Mouse (Mus musculus): ENCODE results near the gene Brwd1. TPM values are rescaled to one million over a fixed set of nuclear protein-coding genes. Genes with fewer than 3 reads are reported as not detected.
"Not testable (repeated sequence)": the region's sequence is repeated elsewhere in the genome, so short reads cannot be mapped to it uniquely, and the experiment has no call there.

The Brwd1 gene
- 100 to 1,000 TPM; 101 to 152 TPM for total RNA-seq (2021)
- long read RNA-seq, transcript Brwd1-203 (5 exons, 2,382 nt): major isoform, 81 of 86 reads
- long read RNA-seq, partial matches to known transcripts: 4 of 86 reads
- long read RNA-seq, other reads (novel, unspliced or antisense): 1 of 86 reads

DNA sequence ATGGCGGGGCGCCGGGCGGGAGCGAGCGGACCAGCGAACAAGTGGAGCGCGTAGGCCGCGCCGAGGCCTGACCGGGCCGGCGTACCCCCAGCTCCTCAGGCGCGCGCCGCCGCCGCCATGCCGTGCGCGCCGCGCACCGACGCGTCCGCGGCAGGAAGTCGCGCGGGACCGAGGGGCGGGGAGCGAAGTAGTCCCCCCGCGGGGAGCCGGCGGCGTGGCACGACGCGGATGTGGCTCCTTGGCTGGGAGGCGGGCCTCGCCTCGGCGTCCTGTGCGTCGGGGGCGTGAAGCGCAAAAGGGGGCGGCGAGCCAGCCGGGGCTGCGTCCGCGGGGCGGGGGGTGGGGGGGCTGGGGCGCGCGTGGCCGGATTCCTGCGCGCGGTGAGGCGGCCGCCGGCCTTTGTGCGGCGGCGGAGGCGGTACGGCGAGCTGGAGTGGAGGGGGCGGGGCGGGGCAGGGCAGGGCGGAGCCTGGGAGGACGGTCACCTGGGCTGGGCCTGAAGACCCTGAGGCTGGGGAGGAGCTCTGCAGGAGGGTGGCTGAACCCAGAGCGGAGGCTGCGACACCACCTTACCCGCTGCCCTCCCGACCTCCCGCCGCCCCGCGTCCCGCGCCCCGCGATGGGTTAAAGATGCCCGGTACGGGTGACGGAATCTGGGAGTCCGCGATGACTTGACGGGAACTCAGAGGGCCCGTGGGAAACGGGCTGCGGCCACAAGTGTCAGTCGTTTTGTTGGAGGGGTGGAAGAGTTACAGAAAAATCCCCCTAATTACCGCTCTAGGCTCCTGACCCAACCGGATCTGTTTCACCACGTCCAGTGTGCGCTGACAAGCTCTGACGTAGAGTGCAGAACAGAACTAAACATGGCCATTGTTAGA, at the start of gene Brwd1:
Gene Brwd1, minus strand, starts transcription at position 226 of the 878 bp plus-strand sequence.
- peak; percentile 85 to 93 for DNase-seq (ENCODE audit: low spot score in 2 of 2)

GRCm38 (mm10) chr16:96128466-96128865, 46.1 kb upstream of the Brwd1 start:
- no peak for DNase-seq (ENCODE audit: low spot score in 2 of 2)

GRCm38 (mm10) chr16:96127657-96128344, 45.5 kb upstream of the Brwd1 start, which contains the start of gene Hmgn1:
TSS of gene Hmgn1 (minus strand) at chr16:96127729.
- peak; percentile 93 to 97 for DNase-seq (ENCODE audit: low spot score in 2 of 2)

GRCm38 (mm10) chr16:96127288-96127656, 44.9 kb upstream of the Brwd1 start:
- no peak for DNase-seq (ENCODE audit: low spot score in 2 of 2)

DNA sequence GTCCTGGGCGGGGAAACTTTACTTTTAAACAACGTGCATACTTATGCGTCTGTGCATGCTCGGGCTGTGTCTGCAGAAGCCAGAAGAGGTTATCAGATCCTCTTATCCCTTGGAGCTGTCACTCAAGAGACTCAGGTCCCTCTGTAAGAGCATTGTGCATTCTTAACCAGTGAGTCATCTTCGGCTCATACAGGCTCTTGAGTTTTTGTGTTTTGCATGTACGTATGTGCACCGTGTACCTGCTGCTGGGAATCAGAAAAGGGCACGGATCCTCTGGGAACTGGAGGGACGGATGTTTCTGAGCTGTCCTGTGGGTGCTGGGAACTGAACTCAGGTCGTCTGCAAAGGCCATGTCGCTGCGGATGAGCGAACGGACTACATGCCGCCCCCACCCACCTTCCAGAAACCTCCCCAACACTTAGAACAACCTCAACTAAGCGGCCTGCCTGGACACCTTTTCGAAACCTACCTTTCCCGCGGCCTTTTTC, 44.4 kb upstream of the Brwd1 start:
- DNase-seq (ENCODE audit: low spot score in 2 of 2): no peak

- DNase-seq (ENCODE audit: low spot score in 2 of 2): no peak
These were observed 37.8 kb upstream of the Brwd1 start for GRCm38 (mm10) chr16:96120022-96120623.

DNA sequence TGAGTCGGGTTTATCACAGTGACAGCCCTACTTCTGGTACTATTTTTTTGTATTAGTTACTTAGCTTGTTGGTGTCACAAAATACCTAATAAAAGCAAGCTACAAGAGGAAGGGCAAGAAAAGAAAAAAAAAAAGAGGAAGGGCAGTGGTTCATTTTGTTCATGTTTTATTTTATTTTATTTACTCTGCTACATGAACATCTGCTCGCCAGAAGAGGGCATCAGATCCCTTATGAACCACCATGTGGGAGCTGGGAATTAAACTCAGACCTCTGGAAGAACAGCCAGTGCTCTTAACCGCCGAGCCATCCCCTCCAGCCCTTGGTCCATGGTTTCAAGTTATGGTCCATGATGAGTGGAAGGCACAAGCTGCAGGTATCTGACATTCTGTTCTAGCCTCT, 32.4 kb upstream of the Brwd1 start:
- DNase-seq (ENCODE audit: low spot score in 2 of 2): no peak

- DNase-seq (ENCODE audit: low spot score in 2 of 2): no peak
These were observed 30.4 kb upstream of the Brwd1 start for GRCm38 (mm10) chr16:96112769-96113168.

DNA sequence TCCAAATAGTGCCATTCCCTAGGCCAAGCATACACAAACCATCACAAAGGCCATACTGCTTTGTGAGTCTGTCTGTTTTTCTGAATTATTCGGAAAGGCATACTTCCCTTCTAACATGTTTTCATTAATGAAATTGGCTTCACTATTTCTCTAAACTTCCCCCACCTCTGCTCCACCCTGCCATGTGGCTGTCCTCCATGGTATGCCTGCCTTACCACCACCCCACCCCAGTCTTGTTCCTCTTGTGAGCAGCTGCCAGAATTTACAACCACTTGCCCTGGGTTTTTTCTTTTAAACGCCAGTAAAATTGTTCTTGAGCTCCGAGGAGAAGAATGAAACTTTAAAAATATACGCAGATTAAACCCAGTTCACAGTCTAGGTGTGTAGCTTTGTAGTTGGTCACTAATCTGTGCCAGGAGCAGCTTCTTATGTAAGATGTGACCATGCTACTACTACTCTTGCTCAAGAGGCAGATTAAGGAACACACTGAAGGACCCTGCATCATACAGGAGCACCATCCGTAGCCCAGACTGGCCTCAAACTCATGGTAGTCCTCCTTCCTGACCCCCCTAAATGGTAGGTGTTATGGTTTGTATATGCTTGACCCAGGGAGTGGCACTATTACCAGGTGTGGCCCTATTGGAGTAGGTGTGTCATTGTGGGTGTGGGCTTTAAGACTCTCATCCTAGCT, 28.5 kb upstream of the Brwd1 start:
- DNase-seq (ENCODE audit: low spot score in 2 of 2): no peak

GRCm38 (mm10) chr16:96109673-96110072, 27.3 kb upstream of the Brwd1 start:
- DNase-seq (ENCODE audit: low spot score in 2 of 2): no peak

- DNase-seq (ENCODE audit: low spot score in 2 of 2): no peak
These were observed 20.7 kb upstream of the Brwd1 start for GRCm38 (mm10) chr16:96103036-96103435.

DNA sequence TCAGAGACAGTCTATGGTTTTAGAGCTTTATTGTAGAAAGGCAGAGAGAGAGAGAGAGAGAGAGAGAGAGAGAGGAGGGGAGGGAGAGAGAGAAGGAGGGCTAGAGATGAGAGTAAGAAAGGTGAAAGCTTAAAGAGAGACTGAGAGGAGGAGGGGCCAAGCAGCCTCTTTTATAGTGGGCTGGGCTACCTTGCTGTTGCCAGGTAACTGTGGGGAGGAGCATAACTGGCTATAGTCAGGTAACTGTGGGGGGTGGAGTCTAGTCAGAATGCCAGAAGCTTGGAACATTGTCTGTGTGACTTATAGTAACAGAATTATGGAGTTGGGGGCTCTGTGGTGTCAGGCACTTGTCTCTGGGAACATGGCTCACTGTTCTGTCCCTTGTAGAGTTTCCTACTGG, 15.5 kb upstream of the Brwd1 start:
- not testable (repeated sequence) for DNase-seq (ENCODE audit: low spot score in 2 of 2)

GRCm38 (mm10) chr16:96095966-96096365, 13.6 kb upstream of the Brwd1 start:
- DNase-seq (ENCODE audit: low spot score in 2 of 2): no peak

- DNase-seq (ENCODE audit: low spot score in 2 of 2): no peak
These were observed 9.5 kb upstream of the Brwd1 start for GRCm38 (mm10) chr16:96091515-96092504.

DNA sequence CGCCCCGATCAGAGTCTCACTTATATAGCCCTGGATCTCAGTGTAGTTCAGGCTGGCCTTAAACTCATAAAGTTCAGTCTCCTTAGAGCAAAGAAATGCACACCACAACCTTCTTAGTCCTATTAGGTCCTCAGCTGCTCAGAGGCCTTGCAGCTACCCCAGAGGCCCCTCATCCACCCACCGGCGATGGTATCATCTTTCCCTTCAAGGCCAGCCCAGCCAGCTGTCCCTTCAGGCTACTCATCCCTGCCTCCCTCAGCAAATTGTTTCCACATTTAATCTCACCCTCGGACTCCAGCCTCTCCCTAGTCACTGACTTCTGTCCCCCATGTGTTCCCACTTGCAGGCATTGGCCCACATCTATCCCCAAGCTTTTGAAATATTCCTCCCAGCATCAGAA, 5.8 kb upstream of the Brwd1 start:
- DNase-seq (ENCODE audit: low spot score in 2 of 2): no peak

DNA sequence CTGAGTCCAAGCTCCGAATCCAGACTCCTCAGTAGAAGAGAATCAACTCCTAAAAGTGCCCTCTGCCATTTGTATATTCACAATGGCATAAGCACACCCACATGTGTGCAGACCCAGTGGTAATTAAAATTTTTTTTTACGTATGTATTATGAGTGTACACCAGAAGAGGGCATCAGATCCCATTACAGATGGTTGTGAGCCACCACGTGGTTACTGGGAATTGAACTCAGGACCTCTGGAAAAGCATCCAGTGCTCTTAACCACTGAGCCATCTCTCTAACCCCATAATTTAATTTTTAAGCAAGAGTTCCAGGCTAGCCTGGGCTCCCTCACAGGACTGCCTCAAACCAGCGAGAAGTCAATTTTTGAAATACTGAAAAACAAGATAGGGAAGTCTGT, 5.1 kb upstream of the Brwd1 start:
- no peak for DNase-seq (ENCODE audit: low spot score in 2 of 2)

DNA sequence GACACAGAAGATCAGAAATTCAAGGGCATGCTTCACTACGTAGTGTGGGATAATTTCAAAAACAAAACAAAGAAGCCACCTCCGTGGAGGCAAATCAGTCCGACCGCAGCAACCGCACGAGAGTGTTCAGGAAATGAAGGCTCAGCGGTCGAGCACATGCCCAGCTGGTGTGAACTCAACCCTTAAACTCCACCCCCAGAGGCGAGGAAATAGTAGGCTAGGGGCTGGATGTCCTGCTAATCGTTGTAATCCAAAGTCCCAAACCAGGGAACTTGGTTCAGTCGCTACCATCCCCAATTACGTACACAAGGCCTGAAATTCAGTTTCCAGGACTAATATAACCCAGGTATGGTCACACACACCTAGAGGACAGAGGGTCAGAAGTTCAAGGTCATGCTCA, 4.7 kb upstream of the Brwd1 start:
- DNase-seq (ENCODE audit: low spot score in 2 of 2): no peak

DNA sequence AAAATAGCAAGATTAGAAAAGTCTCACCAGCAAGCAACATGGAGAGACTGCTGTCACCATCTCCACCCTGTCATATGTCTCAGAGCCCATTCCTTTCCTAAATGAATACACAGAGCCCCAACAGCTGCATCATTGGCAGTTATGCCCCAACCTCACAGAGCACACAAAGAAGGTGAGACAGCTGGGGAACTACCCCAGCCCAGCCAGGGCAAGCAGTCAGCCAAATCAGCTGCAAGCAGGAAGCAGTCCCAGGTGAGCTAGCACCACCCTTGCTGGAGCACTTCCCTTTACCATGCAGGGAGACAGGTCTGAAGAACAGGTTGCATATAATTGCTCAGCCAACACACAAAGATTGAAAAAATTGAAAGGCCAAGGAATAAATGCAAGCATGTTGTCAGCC, 3.3 kb upstream of the Brwd1 start:
- DNase-seq (ENCODE audit: low spot score in 2 of 2): no peak

DNA sequence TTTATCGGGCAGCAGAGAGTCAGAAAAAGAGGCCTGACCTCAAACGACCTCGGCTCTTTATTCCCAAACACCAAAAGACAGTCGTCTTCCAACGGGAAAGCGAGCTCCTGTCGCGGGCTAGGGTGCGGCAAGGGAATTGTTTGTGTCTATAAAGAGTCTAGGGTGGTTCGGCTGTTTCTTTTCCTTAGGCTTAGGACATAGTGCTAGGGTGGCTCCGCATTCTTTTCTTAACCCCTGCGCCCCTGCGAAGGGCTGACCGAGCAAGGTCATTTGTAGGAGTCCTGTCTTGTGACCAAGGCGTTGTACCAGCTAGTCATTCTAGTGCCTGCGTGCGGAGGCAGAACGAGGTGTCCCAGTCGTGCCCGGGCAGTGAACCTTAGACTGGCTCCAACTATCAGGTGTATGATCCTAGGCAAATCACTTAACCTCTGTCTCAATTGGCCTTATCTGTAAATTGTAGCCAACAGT, 887 bp upstream of the Brwd1 start:
- no peak for DNase-seq (ENCODE audit: low spot score in 2 of 2)
